Mouse (Mus musculus) lung, embryonic 16.5 days (tissue): Measurements from ENCODE around the gene Gpr132. TPM values are rescaled to one million over a fixed set of nuclear protein-coding genes. Genes with fewer than 3 reads are reported as not detected.
"Not testable (repeated sequence)": the region's sequence is repeated elsewhere in the genome, so short reads cannot be mapped to it uniquely, and the experiment has no call there.

Experiments used
- ATAC-seq: fragments of 200-750 bp; cut with Nextera tagmentation; 2 replicates; pipeline ENCODE4 v1.8.0; 2017; ENCODE audit warnings: low read depth, mild to moderate bottlenecking, moderate library complexity
- H3K27ac ChIP-seq: fragments of 300-500 bp; sonication (generic); 2 replicates; pipeline ENCODE4 v1.5.1; 2014; ENCODE audit warnings: mild to moderate bottlenecking, control low read depth, low read length
- H3K27me3 ChIP-seq: fragments of 300-500 bp; sonication (generic); 2 replicates; pipeline ENCODE4 v1.6.1; 2014; ENCODE audit warnings: low read depth, low read length, mixed read lengths; ENCODE audit not compliant: control insufficient read depth, insufficient read depth
- H3K36me3 ChIP-seq: fragments of 300-500 bp; sonication (generic); 2 replicates; pipeline ENCODE4 v1.6.1; 2014; ENCODE audit warnings: low read length; ENCODE audit not compliant: control insufficient read depth, insufficient read depth
- H3K4me1 ChIP-seq: fragments of 300-500 bp; sonication (generic); replicated peaks from 2 replicates; pipeline ENCODE4 v1.6.1; 2014; ENCODE audit warnings: low read length, mixed read lengths; ENCODE audit not compliant: control insufficient read depth, insufficient read depth
- H3K4me2 ChIP-seq: fragments of 300-500 bp; sonication (generic); 2 replicates; pipeline ENCODE4 v1.6.1; 2014; ENCODE audit warnings: low read depth, low read length, control low read depth
- H3K4me3 ChIP-seq: fragments of 300-500 bp; sonication (generic); 2 replicates; pipeline ENCODE4 v1.5.1; 2014; ENCODE audit warnings: mild to moderate bottlenecking, low read length, control low read depth
- H3K9ac ChIP-seq: fragments of 300-500 bp; sonication (generic); 2 replicates; pipeline ENCODE4 v1.6.1; 2014; ENCODE audit warnings: low read length, control low read depth
- H3K9me3 ChIP-seq: fragments of 300-500 bp; sonication (generic); 2 replicates; pipeline ENCODE4 v1.6.1; 2016; ENCODE audit warnings: low read length; ENCODE audit not compliant: control insufficient read depth
- WGBS: fragments of 180-500 bp; shearing (Covaris S2); extraction: QIAGEN DNeasy Blood & Tissue Kit; methylation state at CpG from one replicate; pipeline ENCODE4 v1.1.7; 2014; 5-methylcytosine and 5-hydroxymethylcytosine counted together
- polyA plus RNA-seq: library from polyadenylated mRNA; unstranded; fragments of >200 nt; fragmentation: Nextera tagmentation; extraction: Ambion mirVana; gene quantifications from 2 replicates; pipeline ENCODE4 v1.2.1, GENCODE M21; 2015

Gpr132 gene
- polyA plus RNA-seq, 1 experiment from 2014 or later: 0.15 TPM

DNA sequence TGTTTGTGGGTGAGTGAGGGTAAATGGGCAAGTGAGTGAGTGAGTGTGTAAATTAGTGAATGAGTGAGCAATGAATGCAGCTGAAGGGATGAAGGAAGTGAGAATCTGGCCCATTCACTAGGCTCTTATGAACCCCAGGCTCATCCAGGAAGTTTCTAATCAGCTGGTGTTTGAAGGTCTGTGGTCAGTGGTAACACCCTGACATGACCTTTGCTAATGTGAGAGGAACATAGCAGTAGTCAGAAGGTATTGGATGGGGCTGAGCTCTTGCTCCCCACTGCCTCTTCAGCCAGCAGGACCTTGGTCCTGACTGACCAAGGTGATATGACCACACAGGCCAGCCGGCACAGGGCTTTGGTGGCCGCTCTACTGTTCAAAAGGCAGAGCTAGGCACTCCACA lies 20.1 kb downstream of the Gpr132 start:
- Histone ChIP-seq H3K27ac (no peak overlapping the region), H3K27me3 (no peaks in the 10 kb centered on the region; the same call in 1 of the 2 replicates), H3K36me3 (no peaks in the 10 kb centered on the region), H3K4me2 (no peak overlapping the region), H3K4me1 (no peaks in the 10 kb centered on the region), H3K4me3 (no peak overlapping the region), H3K9me3 (no peaks in the 10 kb centered on the region), H3K9ac (no peak overlapping the region)
- no peak for ATAC-seq
- 97% methylated on average over 2 of the region's 2 CpGs for WGBS

DNA sequence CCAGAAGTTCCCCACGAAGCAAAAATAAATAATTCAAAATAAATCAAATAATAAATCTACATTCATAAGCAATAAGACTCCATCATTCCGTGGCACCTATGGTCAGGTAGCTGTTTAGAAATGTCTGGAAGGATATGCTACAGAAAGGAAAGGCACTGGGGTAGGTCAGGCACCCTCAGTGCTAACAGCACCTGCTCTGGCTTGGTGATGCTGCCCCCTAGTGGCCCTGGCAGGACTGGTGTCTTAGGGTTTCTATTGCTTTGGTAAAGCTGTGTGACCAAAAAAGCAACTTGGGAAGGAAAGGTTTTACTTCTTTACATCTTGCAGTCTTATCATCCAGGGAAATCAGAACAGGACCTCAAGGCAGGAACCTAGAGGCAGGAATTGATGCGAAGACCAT lies 24.2 kb downstream of the Gpr132 start:
- no peak overlapping the region for H3K4me3 ChIP-seq
- ATAC-seq: peak; percentile 82
- no peaks in the 10 kb centered on the region for H3K4me1 ChIP-seq
- H3K9ac ChIP-seq: no peak overlapping the region
- H3K9me3 ChIP-seq: no peaks in the 10 kb centered on the region
- no peak overlapping the region for H3K4me2 ChIP-seq
- no peaks in the 10 kb centered on the region; the same call in 1 of the 2 replicates for H3K27me3 ChIP-seq
- no peak overlapping the region for H3K27ac ChIP-seq
- H3K36me3 ChIP-seq: no peaks in the 10 kb centered on the region
- WGBS: 20% methylated on average over 3 of the region's 3 CpGs

DNA sequence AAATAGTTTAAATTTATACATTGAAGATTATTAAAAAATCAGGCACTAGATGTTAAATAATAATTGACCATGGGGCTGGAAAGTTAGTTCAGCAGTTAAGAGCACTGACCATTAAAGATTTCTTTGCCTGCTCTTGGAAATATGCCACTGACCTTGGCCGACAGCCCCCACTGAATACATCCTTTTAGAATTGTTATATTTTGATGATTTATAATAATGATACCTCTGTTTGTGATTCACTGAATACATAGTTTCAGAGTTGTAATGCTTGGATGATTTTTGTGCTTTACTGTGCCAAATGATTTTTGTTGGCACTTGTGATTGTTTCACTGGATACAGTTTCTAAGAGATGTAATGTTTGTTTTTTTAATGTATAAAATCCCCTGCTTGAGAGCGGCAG lies 25.9 kb downstream of the Gpr132 start:
- not testable (repeated sequence) for H3K9ac ChIP-seq, H3K4me3 ChIP-seq, H3K4me2 ChIP-seq, H3K9me3 ChIP-seq, H3K27me3 ChIP-seq, H3K36me3 ChIP-seq, H3K27ac ChIP-seq, ATAC-seq, H3K4me1 ChIP-seq
- WGBS: 57% methylated on average over 2 of the region's 2 CpGs

DNA sequence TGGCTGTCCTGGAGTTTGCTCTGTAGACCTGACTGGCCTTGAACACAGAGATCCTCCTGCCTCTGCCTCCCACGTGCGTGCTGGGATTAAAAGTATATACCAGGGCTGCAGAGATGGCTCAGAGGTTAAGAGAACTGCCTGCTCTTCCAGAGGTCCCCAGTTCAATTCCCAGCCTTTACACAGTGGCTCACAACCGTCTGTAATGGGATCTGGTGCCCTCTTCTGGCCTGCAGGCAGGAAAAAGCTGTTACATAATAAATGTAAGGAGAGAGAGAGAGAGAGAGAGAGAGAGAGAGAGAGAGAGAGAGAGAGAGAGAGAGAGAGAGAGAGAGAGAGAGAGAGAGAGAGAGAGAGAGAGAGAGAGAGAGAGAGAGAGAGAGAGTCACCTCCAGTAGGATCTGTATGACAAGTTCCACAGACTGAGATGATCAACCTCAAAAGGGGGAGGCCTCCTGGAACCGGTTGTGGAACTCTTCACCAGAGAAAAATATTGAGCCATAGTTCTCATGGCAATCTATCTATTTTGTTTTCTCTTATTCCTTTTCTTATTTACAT lies 26.6 kb downstream of the Gpr132 start:
- H3K36me3 ChIP-seq, H3K9me3 ChIP-seq, H3K4me2 ChIP-seq, H3K4me3 ChIP-seq, ATAC-seq, H3K27ac ChIP-seq, H3K4me1 ChIP-seq, H3K27me3 ChIP-seq, H3K9ac ChIP-seq: not testable (repeated sequence)
- WGBS: 65% methylated on average over 4 of the region's 4 CpGs

DNA sequence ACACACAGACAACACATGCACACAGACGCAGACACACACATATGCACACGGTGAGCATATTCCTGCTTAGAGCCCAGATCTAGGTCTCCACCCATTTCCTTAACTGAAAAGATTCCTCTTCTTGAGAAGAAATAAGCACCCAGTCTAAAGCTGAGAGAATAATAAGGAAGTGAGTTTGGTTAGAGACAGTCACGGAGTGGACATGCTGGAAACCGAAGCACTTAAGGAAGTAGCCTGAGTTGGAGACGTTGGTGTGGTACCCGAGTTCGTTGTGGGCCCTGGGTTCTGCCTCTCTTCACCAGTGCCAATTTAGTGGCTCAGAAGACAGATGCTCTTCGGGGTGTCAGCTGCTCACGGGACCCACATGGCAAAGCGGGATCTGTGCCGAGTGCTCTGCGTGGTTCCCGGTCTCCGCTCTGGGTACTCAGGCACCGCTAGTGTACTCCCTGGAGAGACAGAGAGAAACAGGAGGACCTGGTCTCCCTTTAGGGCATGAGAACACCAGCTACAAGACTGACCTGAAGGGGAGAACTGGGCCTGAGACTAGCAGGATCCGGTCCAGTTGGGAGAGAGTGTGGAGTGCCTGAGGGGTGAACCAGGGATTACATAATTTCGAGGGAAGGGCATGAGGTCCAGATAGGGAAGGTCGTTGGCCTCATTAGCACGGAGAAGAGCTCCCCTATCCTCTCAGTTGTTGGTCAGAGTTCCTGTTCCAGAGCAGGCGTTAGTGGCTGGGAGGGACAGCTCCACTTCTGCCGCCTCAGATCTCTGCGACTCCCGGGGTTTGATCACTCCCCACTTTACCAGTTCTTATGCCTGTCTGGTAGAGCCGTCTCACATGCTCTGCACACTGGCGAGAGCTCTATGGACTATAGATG lies 27.6 kb downstream of the Gpr132 start:
- H3K4me2 ChIP-seq: no peak overlapping the region
- no peaks in the 10 kb centered on the region; the same call in 1 of the 2 replicates for H3K27me3 ChIP-seq
- no peaks in the 10 kb centered on the region for H3K4me1 ChIP-seq
- WGBS: 64% methylated on average over 25 of the region's 25 CpGs
- no peaks in the 10 kb centered on the region for H3K9me3 ChIP-seq
- no peak overlapping the region for H3K4me3 ChIP-seq
- no peak overlapping the region for H3K27ac ChIP-seq
- no peak for ATAC-seq
- no peak overlapping the region for H3K9ac ChIP-seq
- H3K36me3 ChIP-seq: no peaks in the 10 kb centered on the region

DNA sequence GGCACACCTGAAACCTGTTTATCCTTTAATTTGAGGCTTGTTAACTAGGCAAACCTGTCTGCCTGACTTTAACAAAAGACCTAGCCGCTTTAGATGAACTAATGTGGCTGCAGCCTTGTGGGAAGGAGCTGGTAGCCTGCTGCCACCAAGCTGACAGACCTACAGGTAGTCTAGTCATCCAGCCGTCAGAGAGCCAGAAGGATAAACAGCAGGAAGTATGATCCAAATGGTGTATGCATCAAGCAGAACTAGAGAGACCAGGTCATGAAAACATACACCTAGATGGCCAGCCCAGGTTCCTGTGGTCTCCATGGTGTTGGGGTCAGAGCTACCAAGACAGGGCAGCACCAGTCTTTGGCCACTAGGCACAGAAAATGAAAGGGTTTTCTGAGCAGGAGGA lies 33.0 kb downstream of the Gpr132 start:
- no peak for ATAC-seq
- Histone ChIP-seq H3K36me3 (no peaks in the 10 kb centered on the region), H3K27me3 (no peaks in the 10 kb centered on the region), H3K9me3 (no peaks in the 10 kb centered on the region), H3K4me3 (no peak overlapping the region), H3K4me2 (no peak overlapping the region), H3K27ac (no peak overlapping the region), H3K9ac (no peak overlapping the region), H3K4me1 (peaks cover 7% of the 10 kb centered on the region)
- WGBS: 57% methylated on average over 2 of the region's 2 CpGs

DNA sequence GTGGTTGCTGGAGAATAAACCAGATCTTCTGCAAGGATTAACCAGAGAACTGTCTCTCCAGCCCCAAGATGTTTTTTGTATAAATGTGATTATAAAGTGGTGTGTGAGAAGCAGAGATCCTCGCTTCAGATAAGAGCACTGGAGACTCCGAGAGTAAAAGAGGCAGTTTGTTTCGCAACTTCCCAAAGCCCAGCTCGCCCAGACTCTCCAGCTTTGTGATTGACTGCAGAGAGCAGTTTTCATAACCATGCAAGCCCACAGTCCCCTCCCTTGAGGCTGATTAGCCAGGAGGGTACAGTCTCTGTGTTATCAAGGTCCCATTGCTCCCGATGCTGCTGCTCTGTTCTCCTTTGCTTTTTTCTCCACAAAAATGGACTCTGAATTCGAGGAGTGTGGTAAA lies 34.5 kb downstream of the Gpr132 start:
- H3K9me3 ChIP-seq: no peaks in the 10 kb centered on the region
- H3K4me3 ChIP-seq: no peak overlapping the region
- no peaks in the 10 kb centered on the region for H3K36me3 ChIP-seq
- peaks cover 7% of the 10 kb centered on the region for H3K4me1 ChIP-seq
- WGBS: 52% methylated on average over 6 of the region's 6 CpGs
- H3K27me3 ChIP-seq: no peaks in the 10 kb centered on the region
- no peak for ATAC-seq
- no peak overlapping the region for H3K4me2 ChIP-seq
- no peak overlapping the region for H3K9ac ChIP-seq
- no peak overlapping the region for H3K27ac ChIP-seq

DNA sequence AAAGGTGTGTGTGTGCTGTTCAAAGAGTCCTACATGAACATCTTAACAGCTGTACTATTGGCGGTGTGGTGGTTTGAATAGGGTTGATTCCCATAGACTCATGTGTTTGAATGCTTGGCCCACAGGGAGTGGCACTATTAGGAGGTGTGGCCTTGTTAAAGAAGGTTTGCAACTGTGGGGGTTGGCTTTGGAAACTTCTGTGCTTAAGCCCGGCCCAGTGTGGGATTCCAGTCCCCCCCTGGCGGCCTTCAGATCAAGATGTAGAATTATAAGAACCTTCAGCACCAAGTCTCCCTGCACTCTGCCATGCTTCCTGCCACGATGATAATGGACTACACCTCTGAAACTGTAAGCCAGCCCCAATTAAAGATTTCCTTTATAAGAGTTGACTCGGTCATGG lies 35.6 kb downstream of the Gpr132 start:
- no peaks in the 10 kb centered on the region for H3K27me3 ChIP-seq
- peaks cover 3% of the 10 kb centered on the region; the same call in 1 of the 2 replicates for H3K36me3 ChIP-seq
- ATAC-seq: no peak
- no peak overlapping the region for H3K9ac ChIP-seq
- peaks cover 15% of the 10 kb centered on the region for H3K4me1 ChIP-seq
- no peak overlapping the region for H3K4me2 ChIP-seq
- H3K9me3 ChIP-seq: no peaks in the 10 kb centered on the region
- H3K27ac ChIP-seq: no peak overlapping the region
- WGBS: 94% methylated on average over 5 of the region's 5 CpGs
- H3K4me3 ChIP-seq: no peak overlapping the region

DNA sequence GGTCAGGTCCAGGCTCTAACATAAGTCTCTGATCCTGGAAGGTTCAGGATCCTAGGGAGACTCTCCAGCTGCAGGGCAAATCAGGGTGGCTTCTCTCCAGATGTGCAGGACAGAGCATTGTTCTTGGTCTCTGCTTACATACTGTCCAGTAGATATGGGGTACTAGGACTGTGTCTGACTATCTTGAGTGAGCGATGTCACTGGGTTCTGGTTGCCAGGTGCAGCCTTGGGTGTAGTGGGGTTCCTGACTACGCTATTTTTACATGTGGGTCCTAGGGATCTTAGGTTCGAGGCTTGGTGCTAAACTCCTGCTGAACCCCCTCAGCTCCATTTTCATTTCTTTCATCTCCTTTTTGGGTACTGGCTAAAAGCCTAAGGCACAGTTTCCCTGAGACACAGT lies 37.5 kb downstream of the Gpr132 start:
- Histone ChIP-seq H3K4me1 (peaks cover 32% of the 10 kb centered on the region), H3K27ac (no peak overlapping the region), H3K4me3 (peak overlapping the region; percentile 61), H3K9ac (peak overlapping the region; percentile 75), H3K36me3 (peaks cover 5% of the 10 kb centered on the region; the same call in 1 of the 2 replicates), H3K9me3 (no peaks in the 10 kb centered on the region), H3K4me2 (peak overlapping the region; percentile 62), H3K27me3 (no peaks in the 10 kb centered on the region)
- ATAC-seq: no peak
- WGBS: 89% methylated on average over 3 of the region's 3 CpGs
